ENCODE assay signal across 20 mouse cellular contexts in the genomic region with DNA sequence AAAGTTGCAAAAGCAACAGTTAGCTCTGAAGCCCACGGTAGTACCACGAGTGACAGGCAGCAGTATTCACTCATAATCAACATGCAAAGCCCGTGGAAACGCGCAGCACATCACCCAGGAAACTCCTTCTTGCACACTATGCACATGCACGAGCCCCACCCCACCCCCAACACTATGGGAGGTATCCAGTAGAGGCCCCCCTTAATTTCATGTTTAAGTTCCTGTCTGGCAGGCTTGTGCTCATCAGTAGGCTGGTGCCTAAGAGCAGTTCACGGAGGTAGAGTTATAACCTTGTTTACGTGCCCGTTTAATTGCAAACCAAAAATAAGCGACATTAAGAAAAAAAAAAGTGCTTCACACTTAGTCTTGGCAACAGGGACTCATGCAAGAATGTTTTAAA.
A peak's percentile ranks its signal among the peaks of the same experiment; 100 is the strongest.
DNase-seq lines count a peak whose midpoint lies in the region; ATAC-seq lines count a peak whose summit lies in the region.
"Had no signal": no experiment of that assay in that cellular context is flagged by ENCODE, and none has a peak within 500 bp of the region (broad histone marks: within the 10 kb centered on the region; RNA-seq: fewer than 3 reads in every experiment).

No protein-coding gene starts in this region.

- no peak overlapping the region for H3K4me3 ChIP-seq in embryonic facial prominence, embryonic 12.5 days
- H3K4me3 ChIP-seq in embryonic facial prominence, embryonic 10.5 days = no peak overlapping the region
- H3K4me3 ChIP-seq: embryonic facial prominence, embryonic 13.5 days; hindbrain, embryonic 15.5 days; liver, embryonic 13.5 days; midbrain, embryonic 13.5 days; neural tube, embryonic 13.5 days had no signal

- no peaks in the 10 kb centered on the region for H3K9me3 ChIP-seq in embryonic facial prominence, embryonic 12.5 days
- no peaks in the 10 kb centered on the region for H3K9me3 ChIP-seq in embryonic facial prominence, embryonic 10.5 days
- H3K9me3 ChIP-seq: embryonic facial prominence, embryonic 13.5 days; hindbrain, embryonic 15.5 days; liver, embryonic 13.5 days; midbrain, embryonic 13.5 days; neural tube, embryonic 13.5 days had no signal

- H3K27me3 ChIP-seq in embryonic facial prominence, embryonic 12.5 days = no peaks in the 10 kb centered on the region
- 0 out of 2 replicates have a peak, but pooled peaks cover 7% of the 10 kb centered on the region for H3K27me3 ChIP-seq in embryonic facial prominence, embryonic 10.5 days (replicated peaks; ENCODE audit: low read depth, poor library complexity, severe bottlenecking)
- H3K27me3 ChIP-seq: hindbrain, embryonic 15.5 days; liver, embryonic 13.5 days; midbrain, embryonic 13.5 days; neural tube, embryonic 13.5 days had no signal

- peak overlapping the region; percentile 19; the same call in 1 of the 2 replicates for H3K4me2 ChIP-seq in embryonic facial prominence, embryonic 12.5 days (replicated peaks)
- H3K4me2 ChIP-seq: hindbrain, embryonic 15.5 days; liver, embryonic 13.5 days; midbrain, embryonic 13.5 days; neural tube, embryonic 13.5 days had no signal

- H3K4me1 ChIP-seq in embryonic facial prominence, embryonic 12.5 days = peaks cover 29% of the 10 kb centered on the region
- peaks cover 34% of the 10 kb centered on the region for H3K4me1 ChIP-seq in embryonic facial prominence, embryonic 10.5 days

- H3K9ac ChIP-seq in embryonic facial prominence, embryonic 12.5 days = no peak overlapping the region
- H3K9ac ChIP-seq: embryonic facial prominence, embryonic 13.5 days; hindbrain, embryonic 15.5 days; liver, embryonic 13.5 days; midbrain, embryonic 13.5 days; neural tube, embryonic 13.5 days had no signal

- no peak for DNase-seq in embryonic facial prominence, embryonic 10.5 days (ENCODE audit: low spot score)
- peak; percentile 36 for DNase-seq in lung, postnatal 10 days
- no peak for DNase-seq in lung, postnatal 36 days
- peak; percentile 31 for DNase-seq in naive thymus-derived CD4-positive, alpha-beta T cell, adult 2 months (ENCODE audit: low read depth)
- DNase-seq in thymus, postnatal 4 days = peak; percentile 68
- no peak for DNase-seq in layer of hippocampus, adult 9-10 months (ENCODE audit: low spot score)
- DNase-seq: adrenal gland, postnatal 10 days; cerebellum, adult 9-11 months; gastrocnemius, postnatal 10 days; heart, postnatal 36 days; layer of hippocampus, adult 9-11 months; liver, embryonic 13.5 days had no signal

- H3K27ac ChIP-seq in embryonic facial prominence, embryonic 12.5 days = no peak overlapping the region
- H3K27ac ChIP-seq in embryonic facial prominence, embryonic 10.5 days (replicated peaks) = no peak overlapping the region
- H3K27ac ChIP-seq: embryonic facial prominence, embryonic 13.5 days; hindbrain, embryonic 15.5 days; liver, embryonic 13.5 days; midbrain, embryonic 13.5 days; neural tube, embryonic 13.5 days; stomach, postnatal 0 days had no signal

- H3K36me3 ChIP-seq in embryonic facial prominence, embryonic 12.5 days = no peaks in the 10 kb centered on the region
- peaks cover 4% of the 10 kb centered on the region; the same call in 1 of the 2 replicates for H3K36me3 ChIP-seq in embryonic facial prominence, embryonic 10.5 days (replicated peaks)
- H3K36me3 ChIP-seq: embryonic facial prominence, embryonic 13.5 days; liver, embryonic 13.5 days had no signal

- WGBS in embryonic facial prominence, embryonic 12.5 days = 84% methylated on average over 10 of the region's 10 CpGs
- WGBS in embryonic facial prominence, embryonic 10.5 days = 92% methylated on average over 10 of the region's 10 CpGs

- no peak for ATAC-seq in embryonic facial prominence, embryonic 12.5 days (ENCODE audit: insufficient number of reproducible peaks, insufficient read depth, low FRiP score, low TSS enrichment)
- ATAC-seq: forebrain, embryonic 14.5 days; intestine, embryonic 16.5 days; midbrain, embryonic 13.5 days had no signal

Comparison
In these comparisons a context has a peak if more than half of its experiments do, and no peak if none do; other contexts are left out.
1. DNase-seq: peak in lung, postnatal 10 days (single experiment), naive thymus-derived CD4-positive, alpha-beta T cell, adult 2 months (single experiment) and thymus, postnatal 4 days (single experiment); none in embryonic facial prominence, embryonic 10.5 days (single experiment), lung, postnatal 36 days (single experiment) and layer of hippocampus, adult 9-10 months (single experiment).